Mouse (Mus musculus) frontal cortex, postnatal 14 days (tissue): ENCODE data around the gene B9d2.

Experiments
- DNase-seq, 2 experiments: peaks; one replicate each; pipeline ENCODE4 v3.0.0; 2022; ENCODE audit warnings: low spot score in 2 of 2

B9d2 gene

DNA sequence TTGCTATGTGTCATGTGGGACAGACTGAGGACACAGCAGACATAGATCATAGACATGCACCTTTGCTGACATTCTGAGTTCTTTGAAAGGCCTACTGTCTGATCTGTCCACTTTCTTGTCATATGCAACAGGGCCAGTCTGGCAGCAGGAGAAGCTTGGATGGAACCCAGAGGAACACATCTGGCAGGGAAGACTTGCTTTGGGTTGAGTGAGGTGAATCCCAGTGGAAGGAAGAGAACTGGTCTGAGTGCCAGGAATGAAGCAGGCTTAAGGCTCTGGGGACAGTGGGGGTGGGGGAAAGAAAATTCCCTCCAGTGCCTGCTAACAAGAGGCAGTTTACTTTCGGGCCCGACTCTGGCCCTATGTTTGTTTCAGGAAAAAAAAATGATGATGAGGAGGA is 49.3 kb downstream of the B9d2 start:
- no peak for DNase-seq

DNA sequence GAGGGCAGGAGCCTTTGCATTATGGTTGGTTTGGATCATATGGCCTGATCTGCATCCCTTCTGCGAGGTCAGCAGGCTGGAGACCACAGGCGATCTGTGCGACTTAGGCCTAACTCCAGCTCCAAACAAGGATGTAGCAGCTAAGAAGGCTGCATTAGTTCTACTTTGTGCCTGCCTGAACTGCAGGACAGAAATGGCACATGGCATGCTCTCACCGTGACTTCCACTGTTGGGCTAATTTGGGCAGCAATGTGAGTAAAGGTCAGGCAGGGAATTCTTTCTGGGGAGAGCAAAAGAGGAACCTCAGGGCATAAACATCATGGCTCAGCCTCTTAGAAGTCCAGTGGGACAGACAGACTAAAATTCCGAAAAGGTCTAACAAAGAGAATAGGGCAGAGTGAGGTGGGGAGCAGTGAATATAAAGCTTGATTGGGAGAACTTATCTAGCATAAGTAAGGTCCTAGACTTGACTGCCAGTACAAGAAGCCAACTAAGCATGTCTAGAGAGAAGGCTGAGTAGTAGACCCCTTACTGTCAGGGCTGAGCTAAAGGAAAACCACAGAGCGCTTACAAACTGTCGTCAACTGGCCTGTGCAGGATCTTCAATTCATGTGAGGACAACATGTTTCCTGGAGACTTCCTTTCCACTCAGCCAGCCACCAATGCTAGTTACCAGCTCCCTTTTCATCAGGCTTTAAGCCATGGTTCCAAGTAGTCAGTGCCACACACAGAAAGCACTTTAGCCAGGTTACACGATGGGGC is 50.9 kb downstream of the B9d2 start:
- DNase-seq: no peak

DNA sequence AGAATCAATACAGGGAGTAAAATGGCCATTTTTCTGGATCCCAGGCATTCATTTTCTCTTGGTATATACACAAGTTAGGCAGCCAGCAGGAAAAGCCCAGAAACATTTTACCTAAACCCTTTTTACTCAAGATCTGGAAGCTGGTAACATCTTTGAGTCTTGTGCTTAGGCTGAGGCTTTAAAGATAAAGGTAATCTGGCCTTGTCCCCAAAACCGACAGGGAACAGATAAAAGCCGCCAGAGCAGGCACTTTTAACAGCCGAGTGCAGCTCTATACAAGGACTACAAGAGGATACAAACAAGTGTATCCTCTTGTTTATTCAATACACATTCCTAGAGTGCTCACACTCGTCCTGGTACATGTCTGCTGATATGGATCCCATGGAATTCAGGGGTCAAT is 54.4 kb downstream of the B9d2 start:
- DNase-seq: no peak
